Mouse (Mus musculus) intestine, embryonic 14.5 days (tissue): ENCODE data around the gene Nppa. TPM values are rescaled to one million over a fixed set of nuclear protein-coding genes. Genes with fewer than 3 reads are reported as not detected.
A peak's percentile ranks its signal among the peaks of the same experiment; 100 is the strongest.

Experiments used
- ATAC-seq: fragments of 200-750 bp; cut with Nextera tagmentation; replicated peaks from 2 replicates; pipeline ENCODE4 v1.8.0; 2017; ENCODE audit warnings: low read depth, moderate number of reproducible peaks, moderate TSS enrichment, moderate library complexity; ENCODE audit not compliant: low FRiP score, low TSS enrichment
- DNase-seq: peaks from one replicate; pipeline ENCODE4 v3.0.0-alpha.2; 2018; ENCODE audit warnings: low spot score
- H3K27ac ChIP-seq: fragments of 300-500 bp; sonication (generic); 2 replicates; pipeline ENCODE4 v1.5.1; 2014; ENCODE audit warnings: low read depth, mild to moderate bottlenecking, control low read depth
- H3K27me3 ChIP-seq: fragments of 300-500 bp; sonication (generic); replicated peaks from 2 replicates; pipeline ENCODE4 v1.6.1; 2014; ENCODE audit warnings: low read length, control low read depth; ENCODE audit not compliant: control insufficient read depth, insufficient read depth
- H3K36me3 ChIP-seq: fragments of 300-500 bp; sonication (generic); 2 replicates; pipeline ENCODE4 v1.6.1; 2014; ENCODE audit warnings: low read length, control low read depth; ENCODE audit not compliant: control insufficient read depth, insufficient read depth
- H3K4me1 ChIP-seq: fragments of 300-500 bp; sonication (generic); replicated peaks from 2 replicates; pipeline ENCODE4 v1.6.1; 2014; ENCODE audit warnings: low read length, control low read depth, mixed read lengths; ENCODE audit not compliant: control insufficient read depth, insufficient read depth
- H3K4me2 ChIP-seq: fragments of 300-500 bp; sonication (generic); 2 replicates; pipeline ENCODE4 v1.6.1; 2014; ENCODE audit warnings: low read length
- H3K4me3 ChIP-seq: fragments of 300-500 bp; sonication (generic); 2 replicates; pipeline ENCODE4 v1.5.1; 2014; ENCODE audit warnings: low read depth, low read length, control low read depth, mixed read lengths
- H3K9ac ChIP-seq: fragments of 300-500 bp; sonication (generic); 2 replicates; pipeline ENCODE4 v1.6.1; 2014; ENCODE audit warnings: mild to moderate bottlenecking, low read length
- H3K9me3 ChIP-seq: fragments of 300-500 bp; sonication (generic); 2 replicates; pipeline ENCODE4 v1.6.1; 2016; ENCODE audit warnings: low read length, control low read depth; ENCODE audit not compliant: control insufficient read depth
- WGBS: fragments of 180-500 bp; shearing (Covaris S2); extraction: QIAGEN DNeasy Blood & Tissue Kit; methylation state at CpG from one replicate; pipeline ENCODE4 v1.1.7; 2014; 5-methylcytosine and 5-hydroxymethylcytosine counted together
- polyA plus RNA-seq: library from polyadenylated mRNA; unstranded; fragments of >200 nt; fragmentation: Nextera tagmentation; extraction: Ambion mirVana; gene quantifications from 2 replicates; pipeline ENCODE4 v1.2.1, GENCODE M21; 2014

Gene Nppa
- polyA plus RNA-seq, 1 experiment from 2014 or later = 0.28 TPM

DNA sequence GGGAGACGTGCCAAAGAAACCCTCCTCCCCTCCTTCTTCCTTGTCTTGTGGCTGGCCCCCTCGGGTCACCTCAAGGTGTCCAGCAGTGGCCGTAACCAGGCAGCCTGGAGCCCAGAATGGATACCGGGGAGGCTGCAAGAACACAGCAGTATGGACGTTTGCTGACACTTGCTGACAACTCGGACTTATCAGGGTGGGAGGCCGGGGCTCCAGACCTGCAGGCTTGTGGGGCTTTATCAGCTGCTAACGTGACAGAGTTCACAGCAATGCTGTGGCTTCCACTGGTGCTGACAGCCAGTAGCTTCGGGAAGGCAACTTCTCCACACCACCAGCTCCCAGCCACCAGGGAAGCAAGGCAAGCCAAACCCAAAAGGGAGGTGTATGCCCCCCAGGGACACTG is 31.2 kb upstream of the Nppa start:
- no peaks in the 10 kb centered on the region for H3K9me3 ChIP-seq
- no peaks in the 10 kb centered on the region for H3K36me3 ChIP-seq
- no peak overlapping the region for H3K4me3 ChIP-seq
- H3K27ac ChIP-seq = no peak overlapping the region
- no peaks in the 10 kb centered on the region for H3K4me1 ChIP-seq
- WGBS = 43% methylated on average over 9 of the region's 9 CpGs
- no peak overlapping the region for H3K4me2 ChIP-seq
- no peak for DNase-seq
- H3K27me3 ChIP-seq = no peaks in the 10 kb centered on the region
- H3K9ac ChIP-seq = no peak overlapping the region
- ATAC-seq = no peak

DNA sequence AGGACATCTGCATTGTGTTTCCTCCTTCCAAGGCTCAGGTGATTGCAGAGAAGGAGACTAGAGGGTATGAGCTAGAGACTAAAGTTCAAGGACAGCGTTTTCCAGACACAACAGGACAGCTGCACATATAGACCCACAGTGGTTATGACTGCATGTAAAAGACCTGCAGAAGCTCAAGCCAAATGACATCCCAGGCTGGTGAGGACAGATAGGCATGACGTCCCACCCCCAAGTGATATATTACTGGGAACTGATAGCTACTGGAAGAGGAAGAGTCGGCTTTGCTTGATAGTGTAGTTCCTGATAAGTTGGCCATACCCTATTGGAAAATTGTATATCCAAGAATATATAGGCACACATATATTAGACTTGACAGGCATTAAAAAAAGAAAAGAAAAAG is 24.3 kb upstream of the Nppa start:
- H3K9ac ChIP-seq = no peak overlapping the region
- H3K4me2 ChIP-seq = no peak overlapping the region
- H3K4me1 ChIP-seq = no peaks in the 10 kb centered on the region
- no peaks in the 10 kb centered on the region for H3K27me3 ChIP-seq
- no peak for DNase-seq
- WGBS = 75% methylated on average over 3 of the region's 3 CpGs
- no peak for ATAC-seq
- H3K4me3 ChIP-seq = no peak overlapping the region
- 0 out of 2 replicates have a peak, but pooled peaks cover 2% of the 10 kb centered on the region for H3K9me3 ChIP-seq
- no peak overlapping the region for H3K27ac ChIP-seq
- H3K36me3 ChIP-seq = no peaks in the 10 kb centered on the region

DNA sequence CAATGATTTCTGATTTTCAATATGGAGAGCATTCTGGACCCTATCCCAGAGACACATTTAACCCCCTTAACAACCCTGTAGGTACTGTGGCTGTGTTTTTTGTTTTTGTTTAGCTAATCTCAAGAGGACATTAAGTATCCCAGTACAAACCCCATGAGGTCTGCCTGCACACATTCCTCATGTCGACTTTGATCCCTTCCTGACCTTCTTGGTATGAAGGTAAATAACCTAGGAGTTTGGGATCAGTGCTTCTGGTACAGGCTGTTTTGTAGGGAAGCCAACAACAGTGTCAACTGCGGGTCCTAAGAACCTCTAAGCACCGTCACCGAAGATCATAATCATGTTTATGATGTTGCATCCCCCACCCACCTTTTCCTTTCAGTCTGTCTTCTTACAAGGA is 22.8 kb upstream of the Nppa start:
- Histone ChIP-seq H3K4me2 (no peak overlapping the region), H3K27ac (no peak overlapping the region), H3K9me3 (0 out of 2 replicates have a peak, but pooled peaks cover 2% of the 10 kb centered on the region), H3K27me3 (no peaks in the 10 kb centered on the region), H3K9ac (no peak overlapping the region), H3K4me1 (no peaks in the 10 kb centered on the region), H3K36me3 (no peaks in the 10 kb centered on the region), H3K4me3 (no peak overlapping the region)
- DNase-seq (no peak), ATAC-seq (no peak)
- 81% methylated on average over 4 of the region's 4 CpGs for WGBS

DNA sequence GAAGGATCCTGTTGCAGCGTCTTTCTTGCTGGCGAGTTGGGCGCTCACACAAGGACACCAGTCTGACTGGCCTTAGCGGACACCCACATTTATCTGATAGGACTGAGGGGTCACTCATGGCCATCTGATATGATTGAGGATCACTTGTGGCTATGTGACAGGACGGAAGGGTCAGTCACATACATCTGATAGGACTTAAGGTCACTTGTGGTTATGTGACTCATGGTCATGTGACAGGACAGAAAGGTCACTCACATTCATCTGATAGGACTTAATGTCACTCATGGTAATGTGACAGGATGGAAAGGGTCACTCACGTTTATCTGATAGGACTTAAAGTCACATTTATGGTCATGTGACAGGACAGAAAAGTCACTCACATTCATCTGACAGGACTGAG is 22.1 kb upstream of the Nppa start:
- Histone ChIP-seq H3K27me3 (no peaks in the 10 kb centered on the region), H3K4me1 (no peaks in the 10 kb centered on the region), H3K4me3 (no peak overlapping the region), H3K9ac (no peak overlapping the region), H3K27ac (no peak overlapping the region), H3K36me3 (no peaks in the 10 kb centered on the region), H3K4me2 (no peak overlapping the region), H3K9me3 (0 out of 2 replicates have a peak, but pooled peaks cover 2% of the 10 kb centered on the region)
- 91% methylated on average over 6 of the region's 6 CpGs for WGBS
- DNase-seq (no peak), ATAC-seq (no peak)

DNA sequence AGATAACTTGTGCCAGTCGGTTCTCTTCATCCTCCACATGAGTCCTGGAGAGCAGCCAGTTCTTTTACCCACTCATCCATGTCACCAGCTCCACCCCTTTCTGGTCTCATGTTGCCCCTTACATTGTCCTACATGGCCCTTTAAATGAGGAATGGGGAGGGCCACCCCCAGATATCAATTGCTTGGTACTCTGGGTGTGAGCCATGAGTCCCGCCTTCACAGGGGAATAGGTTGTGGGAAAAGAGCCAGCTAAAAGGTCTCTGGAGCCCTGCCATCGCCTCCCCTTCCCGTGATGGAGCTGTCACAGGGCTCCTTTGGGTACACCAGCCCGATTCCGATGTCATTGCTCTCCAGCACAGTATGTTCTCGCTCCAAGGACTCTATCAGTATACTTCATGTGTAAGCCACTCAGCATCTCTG is 21.1 kb upstream of the Nppa start:
- no peaks in the 10 kb centered on the region for H3K36me3 ChIP-seq
- H3K27me3 ChIP-seq = no peaks in the 10 kb centered on the region
- H3K9me3 ChIP-seq = 0 out of 2 replicates have a peak, but pooled peaks cover 2% of the 10 kb centered on the region
- no peak overlapping the region for H3K4me3 ChIP-seq
- DNase-seq = no peak
- H3K4me2 ChIP-seq = no peak overlapping the region
- 81% methylated on average over 7 of the region's 7 CpGs for WGBS
- no peak overlapping the region for H3K9ac ChIP-seq
- no peak for ATAC-seq
- H3K4me1 ChIP-seq = no peaks in the 10 kb centered on the region
- no peak overlapping the region for H3K27ac ChIP-seq

DNA sequence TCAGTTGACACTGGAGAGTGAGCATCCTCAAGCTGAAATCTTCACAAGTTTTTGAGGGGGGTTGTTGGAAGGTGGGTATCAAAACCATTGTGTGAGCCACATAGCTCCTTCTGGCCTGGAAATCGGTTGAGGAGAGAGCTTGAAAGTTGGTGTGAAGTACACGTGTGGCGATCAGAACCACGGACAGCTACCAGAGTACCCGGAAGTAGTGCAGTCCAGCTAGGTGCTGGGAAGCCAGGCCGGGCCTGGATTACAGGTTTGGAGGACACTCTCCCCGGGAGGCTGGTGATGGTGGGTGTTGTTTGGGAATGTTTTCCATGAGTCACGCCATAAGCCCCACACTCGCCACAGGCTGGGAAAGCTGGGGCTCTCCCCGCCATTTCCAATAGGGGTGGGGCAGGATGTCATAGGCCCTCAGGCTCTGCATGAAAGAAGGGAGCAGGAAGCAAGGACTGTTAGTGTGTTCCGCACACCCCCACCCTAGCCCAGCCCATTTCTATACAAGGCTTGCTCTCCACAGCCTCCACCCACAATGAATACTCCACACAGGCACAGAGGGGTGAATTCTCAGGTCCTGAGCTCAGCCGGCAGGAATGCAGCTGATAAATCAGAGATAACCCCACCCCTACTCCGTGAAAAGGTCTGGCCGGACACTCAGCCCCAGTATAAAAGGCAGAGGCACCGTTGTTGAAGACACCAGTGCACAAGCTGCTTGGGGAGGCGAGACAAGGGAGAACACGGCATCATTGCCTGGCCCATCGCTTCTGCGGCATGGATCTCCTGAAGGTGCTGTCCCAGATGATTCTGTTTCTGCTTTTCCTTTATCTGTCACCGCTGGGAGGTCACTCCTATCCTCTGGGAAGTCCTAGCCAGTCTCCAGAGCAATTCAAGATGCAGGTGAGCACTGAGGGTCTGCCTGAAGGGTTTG is 15.1 kb upstream of the Nppa start, which contains the start of gene Nppb:
Nppb (plus strand) TSS at position 584 of the 928 bp plus-strand sequence.
- DNase-seq (peak; percentile 80), ATAC-seq (peak; percentile 40)
- H3K4me1 ChIP-seq = no peaks in the 10 kb centered on the region
- 28% methylated on average over 20 of the region's 20 CpGs for WGBS
- no peak within 1 kb of the TSS for H3K27ac ChIP-seq
- no peak within 1 kb of the TSS for H3K9ac ChIP-seq
- H3K4me2 ChIP-seq = no peak within 1 kb of the TSS
- no peaks in the 10 kb centered on the region for H3K27me3 ChIP-seq
- H3K9me3 ChIP-seq = no peaks in the 10 kb centered on the region
- H3K36me3 ChIP-seq = no peaks in the 10 kb centered on the region
- no peak within 1 kb of the TSS for H3K4me3 ChIP-seq

DNA sequence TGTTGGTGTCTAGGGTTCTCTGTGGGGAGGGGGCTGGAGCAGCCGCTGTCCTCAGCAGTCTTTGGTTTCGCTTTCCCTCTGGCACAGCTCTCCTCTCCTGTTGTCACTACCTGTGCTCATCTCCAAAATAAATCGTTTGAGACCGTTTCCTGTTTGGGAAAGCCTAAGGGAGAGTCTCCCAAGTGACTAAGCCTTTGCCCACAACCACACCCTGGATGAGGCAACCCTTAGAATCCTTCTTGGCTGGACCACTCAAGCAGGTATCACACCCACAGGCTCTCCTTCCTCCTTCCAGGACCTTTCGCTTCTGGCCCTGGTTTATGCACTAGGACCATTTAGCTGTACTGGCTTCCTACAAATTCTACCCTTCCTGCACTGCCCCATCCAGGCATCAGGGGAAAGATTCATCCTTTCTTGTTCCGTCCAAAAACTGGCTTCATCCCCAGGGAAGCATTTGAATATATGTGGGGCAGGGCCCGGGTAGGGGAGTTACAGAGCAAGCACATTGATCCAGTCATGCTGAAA is 6.9 kb upstream of the Nppa start:
- 63% methylated on average over 7 of the region's 7 CpGs for WGBS
- Histone ChIP-seq H3K4me3 (no peak overlapping the region), H3K9me3 (no peaks in the 10 kb centered on the region), H3K9ac (no peak overlapping the region), H3K36me3 (no peaks in the 10 kb centered on the region), H3K27me3 (no peaks in the 10 kb centered on the region), H3K27ac (no peak overlapping the region), H3K4me2 (no peak overlapping the region), H3K4me1 (no peaks in the 10 kb centered on the region)
- DNase-seq (no peak), ATAC-seq (no peak)

DNA sequence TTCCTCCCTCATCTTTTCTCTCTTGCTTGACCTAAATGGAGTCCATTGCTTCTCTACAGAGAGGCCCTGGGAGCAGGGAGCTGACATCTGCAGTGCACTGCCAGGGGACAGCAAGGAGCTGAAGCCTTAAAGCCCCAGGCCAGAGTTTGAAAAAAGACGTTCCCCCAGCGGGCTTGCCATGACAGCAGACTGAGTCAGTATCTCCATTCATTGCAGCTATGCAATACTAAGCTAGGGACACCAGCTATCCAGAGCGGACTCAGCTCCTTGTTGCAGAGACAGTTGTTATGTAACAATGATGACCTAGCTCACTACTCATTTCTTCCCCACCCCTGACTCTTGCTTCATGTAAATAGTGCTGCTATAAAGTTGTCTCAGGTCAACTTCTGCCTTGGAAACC is 5.2 kb upstream of the Nppa start:
- Histone ChIP-seq H3K9ac (no peak overlapping the region), H3K27ac (no peak overlapping the region), H3K4me1 (no peaks in the 10 kb centered on the region), H3K27me3 (no peaks in the 10 kb centered on the region), H3K36me3 (no peaks in the 10 kb centered on the region), H3K4me3 (no peak overlapping the region), H3K9me3 (no peaks in the 10 kb centered on the region), H3K4me2 (no peak overlapping the region)
- no peak for ATAC-seq
- WGBS = 85% methylated on average over 3 of the region's 3 CpGs
- no peak for DNase-seq
